Mouse (Mus musculus) liver, embryonic 13.5 days (tissue): ENCODE measurements at regions not wholly inside any gene's neighbourhood (a gene's known extent, or its start where the extent isn't known, plus 50 kb on each side); places are given as distances from the start of the nearest gene placed in this dataset.

Source experiments
- ATAC-seq: fragments of 200-750 bp; cut with Nextera tagmentation; 2 replicates; pipeline ENCODE4 v1.8.0; 2017; ENCODE audit warnings: low read depth, mild to moderate bottlenecking, moderate number of reproducible peaks, moderate library complexity
- DNase-seq: peaks from one replicate; pipeline ENCODE4 v3.0.0; 2022
- H3K27ac ChIP-seq: fragments of 300-500 bp; sonication (generic); 2 replicates; pipeline ENCODE4 v1.5.1; 2015; ENCODE audit warnings: moderate library complexity, mild to moderate bottlenecking, inconsistent platforms
- H3K27me3 ChIP-seq: fragments of 300-500 bp; sonication (generic); 2 replicates; pipeline ENCODE4 v1.6.1; 2015; ENCODE audit warnings: mild to moderate bottlenecking, inconsistent platforms
- H3K36me3 ChIP-seq: fragments of 300-500 bp; sonication (generic); 2 replicates; pipeline ENCODE4 v1.6.1; 2015; ENCODE audit warnings: mild to moderate bottlenecking, inconsistent platforms
- H3K4me1 ChIP-seq: fragments of 300-500 bp; sonication (generic); replicated peaks from 2 replicates; pipeline ENCODE4 v1.6.1; 2015; ENCODE audit warnings: inconsistent platforms
- H3K4me2 ChIP-seq: fragments of 300-500 bp; sonication (generic); 2 replicates; pipeline ENCODE4 v1.6.1; 2015; ENCODE audit warnings: inconsistent platforms, mild to moderate bottlenecking, moderate library complexity
- H3K4me3 ChIP-seq: fragments of 300-500 bp; sonication (generic); replicated peaks from 2 replicates; pipeline ENCODE4 v1.5.1; 2015; ENCODE audit warnings: mild to moderate bottlenecking, inconsistent platforms
- H3K9ac ChIP-seq: fragments of 300-500 bp; sonication (generic); 2 replicates; pipeline ENCODE4 v1.6.1; 2015; ENCODE audit warnings: mild to moderate bottlenecking, inconsistent platforms
- H3K9me3 ChIP-seq: fragments of 300-500 bp; sonication (generic); replicated peaks from 2 replicates; pipeline ENCODE4 v1.6.1; 2016; ENCODE audit warnings: inconsistent platforms
- WGBS: fragments of 180-500 bp; shearing (Covaris S2); methylation state at CpG from one replicate; pipeline ENCODE4 v1.1.7; 2015; ENCODE audit not compliant: insufficient replicate concordance; 5-methylcytosine and 5-hydroxymethylcytosine counted together

- Histone ChIP-seq H3K4me3 (no peak overlapping the region), H3K9me3 (no peaks in the 10 kb centered on the region), H3K9ac (no peak overlapping the region), H3K4me1 (peaks cover 3% of the 10 kb centered on the region; the same call in 1 of the 2 replicates), H3K27ac (no peak overlapping the region), H3K27me3 (no peaks in the 10 kb centered on the region), H3K4me2 (no peak overlapping the region), H3K36me3 (no peaks in the 10 kb centered on the region)
- WGBS = 78% methylated on average over 3 of the region's 3 CpGs
- no peak for DNase-seq
- ATAC-seq = no peak
Measured at GRCm38 (mm10) chr3:37786792-37787191, 62.5 kb upstream of the Gm5148 start.

GRCm38 (mm10) chr3:37781086-37781485 lies 56.8 kb upstream of the Gm5148 start:
- no peak for ATAC-seq
- Histone ChIP-seq H3K4me3 (no peak overlapping the region), H3K27ac (no peak overlapping the region), H3K27me3 (no peaks in the 10 kb centered on the region), H3K9ac (no peak overlapping the region), H3K9me3 (no peaks in the 10 kb centered on the region), H3K4me2 (no peak overlapping the region), H3K36me3 (no peaks in the 10 kb centered on the region), H3K4me1 (no peaks in the 10 kb centered on the region)
- WGBS = 66% methylated on average over 2 of the region's 2 CpGs
- no peak for DNase-seq

- DNase-seq (no peak), ATAC-seq (no peak)
- no peaks in the 10 kb centered on the region for H3K4me1 ChIP-seq
- no peaks in the 10 kb centered on the region for H3K27me3 ChIP-seq
- H3K27ac ChIP-seq = no peak overlapping the region
- H3K36me3 ChIP-seq = no peaks in the 10 kb centered on the region
- H3K9ac ChIP-seq = no peak overlapping the region
- 62% methylated on average over 11 of the region's 11 CpGs for WGBS
- H3K4me3 ChIP-seq = no peak overlapping the region
- no peaks in the 10 kb centered on the region for H3K9me3 ChIP-seq
- H3K4me2 ChIP-seq = no peak overlapping the region
Measured at GRCm38 (mm10) chr3:37779867-37780475, 55.7 kb upstream of the Gm5148 start.

- Histone ChIP-seq H3K27ac (no peak overlapping the region), H3K36me3 (no peaks in the 10 kb centered on the region), H3K4me2 (no peak overlapping the region), H3K4me3 (no peak overlapping the region), H3K9ac (no peak overlapping the region), H3K9me3 (no peaks in the 10 kb centered on the region), H3K27me3 (no peaks in the 10 kb centered on the region), H3K4me1 (no peaks in the 10 kb centered on the region)
- WGBS = 77% methylated on average over 7 of the region's 7 CpGs
- DNase-seq (no peak), ATAC-seq (no peak)
Measured at GRCm38 (mm10) chr3:37778386-37778785, 54.1 kb upstream of the Gm5148 start.

- no peak for ATAC-seq
- Histone ChIP-seq H3K9ac (no peak overlapping the region), H3K36me3 (no peaks in the 10 kb centered on the region), H3K9me3 (no peaks in the 10 kb centered on the region), H3K27ac (no peak overlapping the region), H3K27me3 (no peaks in the 10 kb centered on the region), H3K4me3 (no peak overlapping the region), H3K4me1 (no peaks in the 10 kb centered on the region), H3K4me2 (no peak overlapping the region)
- DNase-seq = no peak
- 58% methylated on average over 4 of the region's 4 CpGs for WGBS
Measured at GRCm38 (mm10) chr3:37776224-37776623, 51.9 kb upstream of the Gm5148 start.
